Mouse (Mus musculus) kidney, postnatal 0 days (tissue): ENCODE data around the gene Zkscan6. TPM values are rescaled to one million over a fixed set of nuclear protein-coding genes. Genes with fewer than 3 reads are reported as not detected.

Experiments
- ATAC-seq: fragments of 200-750 bp; cut with Nextera tagmentation; replicated peaks from 2 replicates; pipeline ENCODE4 v1.8.0; 2017; ENCODE audit warnings: low read depth, moderate number of reproducible peaks, moderate TSS enrichment, moderate library complexity; ENCODE audit not compliant: low FRiP score
- DNase-seq: peaks from one replicate; pipeline ENCODE4 v3.0.0-alpha.2; 2016; ENCODE audit warnings: low spot score
- H3K27ac ChIP-seq: fragments of 300-500 bp; sonication (generic); 2 replicates; pipeline ENCODE4 v1.5.1; 2014; ENCODE audit warnings: mild to moderate bottlenecking
- H3K27me3 ChIP-seq: fragments of 300-500 bp; sonication (generic); 2 replicates; pipeline ENCODE4 v1.6.1; 2014; ENCODE audit warnings: low read length, mixed read lengths; ENCODE audit not compliant: insufficient read depth
- H3K36me3 ChIP-seq: fragments of 300-500 bp; sonication (generic); 2 replicates; pipeline ENCODE4 v1.6.1; 2014; ENCODE audit warnings: low read length, mixed read lengths; ENCODE audit not compliant: insufficient read depth
- H3K4me1 ChIP-seq: fragments of 300-500 bp; sonication (generic); replicated peaks from 2 replicates; pipeline ENCODE4 v1.6.1; 2014; ENCODE audit warnings: antibody characterized with exemption, low read length, mixed read lengths; ENCODE audit not compliant: insufficient read depth
- H3K4me2 ChIP-seq: fragments of 300-500 bp; sonication (generic); 2 replicates; pipeline ENCODE4 v1.6.1; 2014; ENCODE audit warnings: mild to moderate bottlenecking, low read length, moderate library complexity, mixed read lengths
- H3K4me3 ChIP-seq: fragments of 300-500 bp; sonication (generic); replicated peaks from 2 replicates; pipeline ENCODE4 v1.5.1; 2014; ENCODE audit warnings: low read depth, low read length
- H3K9ac ChIP-seq: fragments of 300-500 bp; sonication (generic); 2 replicates; pipeline ENCODE4 v1.6.1; 2014; ENCODE audit warnings: low read depth, low read length
- H3K9me3 ChIP-seq: fragments of 300-500 bp; sonication (generic); replicated peaks from 2 replicates; pipeline ENCODE4 v1.6.1; 2016; ENCODE audit warnings: low read length, inconsistent platforms, mixed read lengths
- CTCF ChIP-seq: IDR thresholded peaks from 2 replicates; pipeline ENCODE4 v1.5.1; 2016; ENCODE audit warnings: antibody characterized with exemption, low read depth, mild to moderate bottlenecking, moderate library complexity
- WGBS: fragments of 180-500 bp; shearing (Covaris S2); extraction: QIAGEN DNeasy Blood & Tissue Kit; methylation state at CpG from one replicate; pipeline ENCODE4 v1.1.7; 2014; 5-methylcytosine and 5-hydroxymethylcytosine counted together
- polyA plus RNA-seq: library from polyadenylated mRNA; unstranded; fragments of >200 nt; fragmentation: Nextera tagmentation; extraction: Ambion mirVana; gene quantifications from 2 replicates; pipeline ENCODE4 v1.2.1, GENCODE M21; 2015

The Zkscan6 gene
- 13.5 and 13.7 TPM in 2 replicates for polyA plus RNA-seq

DNA sequence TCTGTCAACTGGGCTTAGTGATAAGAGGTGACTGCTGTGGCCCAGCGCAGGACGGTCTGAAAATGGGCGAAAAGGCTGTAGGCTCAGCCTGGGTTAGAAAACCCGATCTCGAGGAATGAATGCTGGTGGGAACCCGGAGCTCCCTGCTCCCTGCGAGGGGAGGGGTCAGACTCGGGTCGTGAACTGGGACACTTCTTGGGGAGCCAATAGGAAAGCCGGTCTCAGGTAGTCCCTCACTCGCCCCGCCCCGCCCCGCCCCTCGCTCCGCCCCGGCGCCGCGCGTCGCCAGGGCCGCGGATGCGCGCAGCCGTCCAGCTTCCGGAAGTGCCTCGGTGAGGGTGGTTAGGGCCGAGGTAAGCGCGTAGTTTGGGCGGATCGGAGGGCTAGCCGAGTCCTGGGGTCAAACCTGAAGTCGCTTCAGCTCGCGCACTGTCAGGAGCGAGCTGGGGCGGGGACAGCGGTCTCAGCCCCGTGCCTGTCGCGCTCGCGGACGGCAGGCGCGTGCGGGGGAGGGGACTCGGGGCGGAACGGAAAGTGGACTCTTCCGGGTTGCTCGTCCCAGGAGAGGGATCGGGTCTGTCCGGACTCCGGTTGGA is at the start of gene Zkscan6:
Gene Zkscan6, plus strand, starts transcription at position 267 of the 596 bp plus-strand sequence.
- peak; percentile 98 for ATAC-seq
- under 1% methylated on average over 57 of the region's 58 CpGs for WGBS

DNA sequence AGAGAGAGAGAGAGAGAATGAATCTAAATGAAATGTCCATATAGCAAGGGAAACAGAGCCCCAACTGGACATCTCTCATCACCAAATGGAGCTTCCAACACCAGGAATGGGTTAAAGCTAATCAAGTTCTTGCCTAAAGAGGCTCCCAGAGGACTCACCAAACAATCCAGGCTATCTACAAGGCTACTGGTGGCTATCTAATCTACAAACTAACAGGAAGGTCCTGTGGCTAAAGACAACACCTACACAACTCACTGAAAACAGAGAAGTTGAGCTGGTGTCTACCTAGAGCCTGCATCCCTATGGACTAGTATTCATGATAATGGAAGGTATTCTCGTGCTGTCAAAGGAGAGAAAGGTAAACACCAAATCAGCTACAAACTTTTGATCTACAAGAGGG is 47.6 kb upstream of the Zkscan6 start:
- 100% methylated on average over 1 of the region's 1 CpGs for WGBS
- Histone ChIP-seq H3K27ac (no peak overlapping the region), H3K36me3 (no peaks in the 10 kb centered on the region), H3K27me3 (no peaks in the 10 kb centered on the region), H3K9me3 (no peaks in the 10 kb centered on the region), H3K4me2 (no peak overlapping the region), H3K4me1 (no peaks in the 10 kb centered on the region), H3K4me3 (no peak overlapping the region), H3K9ac (no peak overlapping the region)
- no peak for DNase-seq
- no peak for TF ChIP-seq CTCF
- no peak for ATAC-seq

More for the DNA sequence above, at the start of gene Zkscan6:
- H3K9ac ChIP-seq, result peak within 1 kb of the TSS; percentile 85
- 0 out of 2 replicates have a peak, but pooled peaks cover 3% of the 10 kb centered on the region for H3K4me1 ChIP-seq
- H3K27me3 ChIP-seq, result no peaks in the 10 kb centered on the region
- peak within 1 kb of the TSS; percentile 87 for H3K27ac ChIP-seq
- TF ChIP-seq CTCF, result no peak
- peak within 1 kb of the TSS; percentile 98 for H3K4me2 ChIP-seq
- H3K4me3 ChIP-seq, result peak within 1 kb of the TSS; percentile 84
- H3K36me3 ChIP-seq, result no peaks in the 10 kb centered on the region
- H3K9me3 ChIP-seq, result no peaks in the 10 kb centered on the region
- DNase-seq, result peak; percentile 94

DNA sequence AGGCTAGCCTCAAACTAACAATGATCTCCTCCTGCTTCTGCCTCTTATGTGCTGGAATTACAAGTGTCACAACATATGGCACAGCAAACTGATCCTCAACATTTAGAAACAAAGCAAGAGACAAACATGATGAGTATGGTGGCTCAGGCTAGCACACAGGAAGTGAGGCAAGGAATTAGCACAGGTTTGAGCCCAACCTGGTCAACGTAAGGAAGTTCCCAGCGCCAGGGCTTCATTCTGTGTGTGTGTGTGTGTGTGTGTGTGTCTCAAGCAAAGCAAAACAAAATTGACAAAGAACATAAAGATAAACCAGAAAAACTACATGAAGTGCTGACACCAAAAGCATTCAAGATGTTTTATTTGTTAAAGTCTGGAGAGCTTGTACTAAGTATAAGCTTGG is 46.1 kb upstream of the Zkscan6 start:
- WGBS, result 92% methylated on average over 2 of the region's 2 CpGs
- no peak for DNase-seq

DNA sequence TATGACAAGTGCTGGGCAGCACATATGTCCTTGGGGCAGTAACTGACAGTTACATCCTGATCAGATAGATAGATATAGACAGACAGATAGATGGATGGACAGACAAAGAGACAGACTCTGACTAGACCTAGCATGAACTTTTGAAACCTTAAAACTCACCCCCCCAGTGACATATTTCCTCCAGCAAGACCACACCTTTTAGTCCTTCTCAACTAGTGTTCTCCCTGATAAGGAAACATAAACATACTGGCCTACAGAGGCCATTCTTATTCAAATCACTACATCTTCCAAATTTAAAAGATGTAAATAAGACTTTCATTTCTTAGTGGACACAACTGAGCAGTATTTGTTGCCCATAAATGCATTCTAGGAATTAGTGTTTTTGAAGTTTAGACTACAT is 38.5 kb upstream of the Zkscan6 start:
- Histone ChIP-seq H3K4me1 (no peaks in the 10 kb centered on the region), H3K9me3 (no peaks in the 10 kb centered on the region), H3K27ac (no peak overlapping the region), H3K4me2 (no peak overlapping the region), H3K9ac (no peak overlapping the region), H3K36me3 (no peaks in the 10 kb centered on the region), H3K4me3 (no peak overlapping the region), H3K27me3 (no peaks in the 10 kb centered on the region)
- ATAC-seq (no peak), DNase-seq (no peak)
- TF ChIP-seq CTCF, result no peak

More for the DNA sequence above, 46.1 kb upstream of the Zkscan6 start:
- no peak overlapping the region for H3K27ac ChIP-seq
- H3K36me3 ChIP-seq, result no peaks in the 10 kb centered on the region
- H3K27me3 ChIP-seq, result no peaks in the 10 kb centered on the region
- no peak overlapping the region for H3K9ac ChIP-seq
- H3K9me3 ChIP-seq, result no peaks in the 10 kb centered on the region
- H3K4me1 ChIP-seq, result no peaks in the 10 kb centered on the region
- H3K4me2 ChIP-seq, result no peak overlapping the region
- TF ChIP-seq CTCF, result no peak
- H3K4me3 ChIP-seq, result no peak overlapping the region
- no peak for ATAC-seq

DNA sequence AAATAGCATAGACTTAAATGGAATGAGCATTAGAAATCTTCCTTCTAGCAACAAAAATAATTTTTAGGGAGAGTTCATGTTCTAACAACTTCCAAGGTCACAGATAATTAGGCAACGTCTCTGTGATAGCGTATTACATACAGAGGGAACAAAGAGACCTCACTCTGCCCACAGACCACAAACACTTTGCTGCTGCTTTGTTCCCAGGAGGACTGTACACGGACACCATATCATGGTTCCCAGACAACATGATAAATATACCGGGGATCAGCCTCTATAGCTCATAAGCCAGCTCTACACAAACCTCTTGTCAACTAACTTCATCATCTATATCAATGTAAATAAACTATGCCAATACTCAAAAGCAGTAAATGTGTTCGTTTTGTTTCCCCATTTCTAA is 37.0 kb upstream of the Zkscan6 start:
- no peak for TF ChIP-seq CTCF
- DNase-seq, result no peak
- no peaks in the 10 kb centered on the region for H3K27me3 ChIP-seq
- WGBS, result 76% methylated on average over 5 of the region's 5 CpGs
- no peaks in the 10 kb centered on the region for H3K36me3 ChIP-seq
- H3K9me3 ChIP-seq, result no peaks in the 10 kb centered on the region
- no peak overlapping the region for H3K4me2 ChIP-seq
- H3K9ac ChIP-seq, result no peak overlapping the region
- H3K4me1 ChIP-seq, result no peaks in the 10 kb centered on the region
- H3K27ac ChIP-seq, result no peak overlapping the region
- ATAC-seq, result no peak
- no peak overlapping the region for H3K4me3 ChIP-seq

DNA sequence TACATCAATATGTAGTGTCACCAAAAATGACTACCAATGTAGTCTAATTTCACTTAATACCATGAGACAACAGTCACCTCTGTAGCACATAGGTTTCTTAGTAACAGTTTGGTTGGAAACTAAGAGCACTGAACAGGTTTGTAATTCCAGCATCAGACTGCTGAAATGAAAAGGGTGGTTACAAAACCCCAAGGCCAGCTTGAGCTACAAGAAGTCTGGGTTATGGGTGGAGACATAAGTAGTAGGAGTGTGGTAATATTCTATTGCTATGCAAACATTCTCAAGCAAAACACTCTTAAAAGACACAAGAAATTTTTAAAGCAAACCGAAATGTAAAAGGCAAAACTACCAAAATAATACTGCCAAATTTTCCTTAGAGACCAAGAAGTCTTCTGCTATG is 35.4 kb upstream of the Zkscan6 start:
- Histone ChIP-seq H3K4me3 (no peak overlapping the region), H3K4me1 (no peaks in the 10 kb centered on the region), H3K27ac (no peak overlapping the region), H3K36me3 (no peaks in the 10 kb centered on the region), H3K9me3 (no peaks in the 10 kb centered on the region), H3K27me3 (no peaks in the 10 kb centered on the region), H3K9ac (no peak overlapping the region), H3K4me2 (no peak overlapping the region)
- DNase-seq (no peak), ATAC-seq (no peak)
- 86% methylated on average over 1 of the region's 1 CpGs for WGBS
- TF ChIP-seq CTCF, result no peak

DNA sequence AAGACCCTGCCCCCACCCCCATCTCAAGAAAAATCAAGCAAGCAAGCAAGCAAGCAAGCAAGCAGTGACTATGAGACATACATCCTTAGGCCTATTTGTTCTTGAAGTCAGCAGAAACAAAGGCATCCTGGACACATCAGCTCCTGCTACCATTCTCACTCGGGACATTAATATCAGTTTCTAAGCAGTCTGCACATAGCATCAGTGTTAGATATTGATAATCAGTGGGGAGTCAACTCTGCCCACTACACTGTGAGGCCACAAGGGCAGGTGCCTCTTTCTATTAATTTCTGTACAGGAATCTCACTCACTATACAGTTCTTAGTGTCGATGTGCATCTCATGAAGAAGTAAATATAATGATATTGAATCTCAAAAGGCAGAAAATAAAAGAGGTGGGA is 33.4 kb upstream of the Zkscan6 start:
- H3K27ac ChIP-seq, result no peak overlapping the region
- ATAC-seq (no peak), DNase-seq (no peak)
- H3K4me3 ChIP-seq, result no peak overlapping the region
- H3K27me3 ChIP-seq, result no peaks in the 10 kb centered on the region
- TF ChIP-seq CTCF, result no peak
- 85% methylated on average over 2 of the region's 2 CpGs for WGBS
- H3K36me3 ChIP-seq, result no peaks in the 10 kb centered on the region
- H3K9me3 ChIP-seq, result no peaks in the 10 kb centered on the region
- H3K9ac ChIP-seq, result no peak overlapping the region
- no peak overlapping the region for H3K4me2 ChIP-seq
- H3K4me1 ChIP-seq, result 0 out of 2 replicates have a peak, but pooled peaks cover 8% of the 10 kb centered on the region
